Mouse (Mus musculus) liver, embryonic 14.5 days (tissue): ENCODE measurements around the gene Cers5. TPM values are rescaled to one million over a fixed set of nuclear protein-coding genes. Genes with fewer than 3 reads are reported as not detected.
A peak's percentile ranks its signal among the peaks of the same experiment; 100 is the strongest.

Experiments used
- ATAC-seq: fragments of 200-750 bp; cut with Nextera tagmentation; 2 replicates; pipeline ENCODE4 v1.8.0; 2017; ENCODE audit warnings: moderate number of reproducible peaks, mild to moderate bottlenecking, moderate library complexity; ENCODE audit not compliant: insufficient read depth
- DNase-seq, 3 experiments: peaks; one replicate each; pipeline ENCODE4 v3.0.0-alpha.2; 2012 to 2013; ENCODE audit warnings: low read depth in 3 of 3, low spot score in 3 of 3
- H3K27ac ChIP-seq: fragments of 300-500 bp; sonication (generic); 2 replicates; pipeline ENCODE4 v1.5.1; 2014; ENCODE audit warnings: moderate library complexity, mild to moderate bottlenecking, control low read depth, inconsistent platforms
- H3K27me3 ChIP-seq: fragments of 300-500 bp; sonication (generic); 2 replicates; pipeline ENCODE4 v1.6.1; 2014; ENCODE audit warnings: mild to moderate bottlenecking, low read length, moderate library complexity; ENCODE audit not compliant: control insufficient read depth, insufficient read depth
- H3K36me3 ChIP-seq: fragments of 300-500 bp; sonication (generic); replicated peaks from 2 replicates; pipeline ENCODE4 v1.6.1; 2014; ENCODE audit warnings: low read depth; ENCODE audit not compliant: control insufficient read depth, insufficient read depth
- H3K4me1 ChIP-seq, 2 experiments: fragments of 200-500 bp in 1 of 2; fragments of 300-500 bp in 1 of 2; sonication (generic) in 1 of 2; replicated peaks; 2 replicates each; pipeline ENCODE4 v1.6.1; 2012 to 2014; ENCODE audit warnings: antibody characterized with exemption in 1 of 2, inconsistent platforms in 1 of 2, low read length in 1 of 2; ENCODE audit not compliant: control insufficient read depth in 2 of 2, insufficient read depth in 2 of 2
- H3K4me2 ChIP-seq: fragments of 300-500 bp; sonication (generic); 2 replicates; pipeline ENCODE4 v1.6.1; 2014; ENCODE audit warnings: low read depth, mild to moderate bottlenecking, control low read depth, moderate library complexity
- H3K4me3 ChIP-seq, 2 experiments: fragments of 200-500 bp in 1 of 2; fragments of 300-500 bp in 1 of 2; sonication (generic) in 1 of 2; 2 replicates each; pipeline ENCODE4 v1.5.1; 2012 to 2014; ENCODE audit warnings: low read depth in 2 of 2, low read length in 2 of 2, mild to moderate bottlenecking in 2 of 2, control low read depth in 1 of 2, inconsistent platforms in 1 of 2, moderate library complexity in 1 of 2; ENCODE audit not compliant: insufficient read depth in 1 of 2
- H3K9ac ChIP-seq: fragments of 300-500 bp; sonication (generic); replicated peaks from 2 replicates; pipeline ENCODE4 v1.6.1; 2014; ENCODE audit warnings: mild to moderate bottlenecking, control low read depth, moderate library complexity
- H3K9me3 ChIP-seq: fragments of 300-500 bp; sonication (generic); 2 replicates; pipeline ENCODE4 v1.6.1; 2016; ENCODE audit warnings: low read length, mixed read lengths; ENCODE audit not compliant: control insufficient read depth
- CTCF ChIP-seq: IDR thresholded peaks from 2 replicates; pipeline ENCODE4 v1.5.1; 2016; ENCODE audit warnings: antibody characterized with exemption, low read depth, control low read depth
- EP300 ChIP-seq: IDR thresholded peaks from 2 replicates; pipeline ENCODE4 v1.6.1; 2016; ENCODE audit warnings: antibody characterized with exemption, low read depth
- WGBS: fragments of 180-500 bp; shearing (Covaris S2); extraction: QIAGEN DNeasy Blood & Tissue Kit; methylation state at CpG from one replicate; pipeline ENCODE4 v1.1.7; 2014; ENCODE audit not compliant: insufficient replicate concordance; 5-methylcytosine and 5-hydroxymethylcytosine counted together
- polyA plus RNA-seq, 2 experiments: library from polyadenylated mRNA; depleted of rRNA in 1 of 2; stranded (reverse) in 1 of 2; unstranded in 1 of 2; fragments of >200 nt; fragmentation: Nextera tagmentation in 1 of 2; extraction: Ambion mirVana in 1 of 2; gene quantifications; 2 replicates each; pipeline versions ENCODE4 v1.2.1 to v1.2.3; 2012 to 2014

Cers5 gene
- polyA plus RNA-seq, 2 experiments: 5.4 to 7.7 TPM

DNA sequence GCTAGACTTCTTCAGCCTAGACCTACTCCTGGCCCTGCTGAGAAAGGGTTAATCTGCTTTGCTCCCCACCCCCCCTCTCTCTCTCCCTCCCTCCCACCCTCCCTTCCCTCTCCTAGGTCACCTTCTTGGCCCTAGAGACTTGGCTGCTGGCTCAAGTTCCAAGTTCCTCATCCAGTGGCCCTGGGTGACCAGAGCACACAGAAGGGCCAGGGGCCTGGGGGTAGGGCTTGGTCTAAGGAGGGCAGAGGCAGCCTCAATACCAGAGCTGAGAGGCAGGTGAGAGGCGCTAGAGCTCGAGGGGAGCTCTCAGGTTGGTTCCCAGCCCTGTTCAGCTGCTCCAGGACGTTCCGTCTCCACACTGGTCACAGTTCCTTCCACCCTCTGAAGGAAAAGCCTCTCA is 81.8 kb downstream of the Cers5 start:
- H3K9me3 ChIP-seq: no peaks in the 10 kb centered on the region
- no peaks in the 10 kb centered on the region for H3K27me3 ChIP-seq
- 11% methylated on average over 4 of the region's 4 CpGs for WGBS
- DNase-seq: no peak
- H3K4me2 ChIP-seq: no peak overlapping the region
- no peak overlapping the region for H3K9ac ChIP-seq
- no peak for ATAC-seq
- no peak overlapping the region for H3K4me3 ChIP-seq
- no peak overlapping the region for H3K27ac ChIP-seq
- no peak for TF ChIP-seq EP300
- no peak for TF ChIP-seq CTCF
- H3K36me3 ChIP-seq: no peaks in the 10 kb centered on the region
- H3K4me1 ChIP-seq: no peaks in the 10 kb centered on the region

DNA sequence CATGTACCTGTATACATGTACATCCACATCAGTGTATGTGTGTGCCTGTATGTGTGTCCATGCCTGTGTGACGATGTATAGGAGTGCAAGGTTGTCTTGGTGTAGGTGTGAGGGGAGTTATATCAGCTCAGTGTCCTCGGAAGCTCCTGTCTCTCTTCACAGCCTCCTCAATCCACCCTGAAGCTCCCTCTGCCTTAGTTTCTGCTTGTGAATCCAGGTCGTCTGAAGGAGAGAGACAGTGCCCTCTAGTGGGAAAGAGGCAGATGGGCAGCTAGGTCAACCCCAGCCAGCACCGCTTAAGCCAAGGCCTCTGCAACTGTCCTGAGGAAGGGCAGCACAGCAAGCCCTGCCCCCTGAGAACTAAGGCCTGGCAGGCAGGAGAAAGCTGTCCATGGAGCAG is 84.0 kb downstream of the Cers5 start:
- Histone ChIP-seq H3K9ac (no peak overlapping the region), H3K4me3 (no peak overlapping the region), H3K4me2 (no peak overlapping the region), H3K4me1 (no peaks in the 10 kb centered on the region), H3K27me3 (no peaks in the 10 kb centered on the region), H3K9me3 (no peaks in the 10 kb centered on the region), H3K36me3 (no peaks in the 10 kb centered on the region), H3K27ac (no peak overlapping the region)
- peak; percentile 94 for TF ChIP-seq CTCF
- TF ChIP-seq EP300: no peak
- 3% methylated on average over 4 of the region's 4 CpGs for WGBS
- DNase-seq (no peak), ATAC-seq (0 out of 2 replicates have a peak, but pooled peaks have one; percentile 26)

Other genes starting within 250 kb of the Cers5 start
- gene Faim2, start 244.7 kb downstream of the Cers5 start, polyA plus RNA-seq (2012; rRNA removed): 0.02 TPM in 1 of 2 replicates, not detected in the other
- not detected in 2 replicates for gene Faim2, start 244.7 kb downstream of the Cers5 start, polyA plus RNA-seq (2014; fragmentation: Nextera tagmentation; extraction: Ambion mirVana)
- not detected in 2 replicates for gene Aqp2, start 193.8 kb downstream of the Cers5 start, polyA plus RNA-seq (2012; rRNA removed)
- not detected in 2 replicates for gene Aqp2, start 193.8 kb downstream of the Cers5 start, polyA plus RNA-seq (2014; fragmentation: Nextera tagmentation; extraction: Ambion mirVana)
- 0.07 and 0.09 TPM in 2 replicates for gene Aqp5, start 182.1 kb downstream of the Cers5 start, polyA plus RNA-seq (2012; rRNA removed)
- gene Aqp5, start 182.1 kb downstream of the Cers5 start, polyA plus RNA-seq (2014; fragmentation: Nextera tagmentation; extraction: Ambion mirVana): not detected in 2 replicates
- gene Aqp6, start 171.5 kb downstream of the Cers5 start, polyA plus RNA-seq (2012; rRNA removed): not detected in 2 replicates
- gene Aqp6, start 171.5 kb downstream of the Cers5 start, polyA plus RNA-seq (2014; fragmentation: Nextera tagmentation; extraction: Ambion mirVana): not detected in 2 replicates
- gene Racgap1, start 121.2 kb downstream of the Cers5 start, polyA plus RNA-seq (2012; rRNA removed): 41.6 and 53.5 TPM in 2 replicates
- 51.1 and 55.4 TPM in 2 replicates for gene Racgap1, start 121.2 kb downstream of the Cers5 start, polyA plus RNA-seq (2014; fragmentation: Nextera tagmentation; extraction: Ambion mirVana)
- 0.15 and 0.34 TPM in 2 replicates for gene Asic1, start 102.5 kb downstream of the Cers5 start, polyA plus RNA-seq (2012; rRNA removed)
- gene Asic1, start 102.5 kb downstream of the Cers5 start, polyA plus RNA-seq (2014; fragmentation: Nextera tagmentation; extraction: Ambion mirVana): 0.04 and 0.06 TPM in 2 replicates
- 6.7 and 6.9 TPM in 2 replicates for gene Smarcd1, start 70.8 kb downstream of the Cers5 start, polyA plus RNA-seq (2012; rRNA removed)
- gene Smarcd1, start 70.8 kb downstream of the Cers5 start, polyA plus RNA-seq (2014; fragmentation: Nextera tagmentation; extraction: Ambion mirVana): 4.4 and 4.8 TPM in 2 replicates
- not detected in 2 replicates for gene Gm17349, start 67.4 kb downstream of the Cers5 start, polyA plus RNA-seq (2012; rRNA removed)
- gene Gm17349, start 67.4 kb downstream of the Cers5 start, polyA plus RNA-seq (2014; fragmentation: Nextera tagmentation; extraction: Ambion mirVana): not detected in 2 replicates
- gene Gpd1, start 55.4 kb downstream of the Cers5 start, polyA plus RNA-seq (2012; rRNA removed): 8.1 and 9.1 TPM in 2 replicates
- 5.2 and 5.3 TPM in 2 replicates for gene Gpd1, start 55.4 kb downstream of the Cers5 start, polyA plus RNA-seq (2014; fragmentation: Nextera tagmentation; extraction: Ambion mirVana)
- 67.6 and 77.0 TPM in 2 replicates for gene Cox14, start 47.3 kb downstream of the Cers5 start, polyA plus RNA-seq (2012; rRNA removed)
- 81.4 and 84.9 TPM in 2 replicates for gene Cox14, start 47.3 kb downstream of the Cers5 start, polyA plus RNA-seq (2014; fragmentation: Nextera tagmentation; extraction: Ambion mirVana)
- 3.3 and 5.1 TPM in 2 replicates for gene Lima1, start 102.6 kb upstream of the Cers5 start, polyA plus RNA-seq (2012; rRNA removed)
- 6.2 and 7.0 TPM in 2 replicates for gene Lima1, start 102.6 kb upstream of the Cers5 start, polyA plus RNA-seq (2014; fragmentation: Nextera tagmentation; extraction: Ambion mirVana)
- gene Fam186a, start 194.2 kb upstream of the Cers5 start, polyA plus RNA-seq (2012; rRNA removed): not detected in 2 replicates
- not detected in 2 replicates for gene Fam186a, start 194.2 kb upstream of the Cers5 start, polyA plus RNA-seq (2014; fragmentation: Nextera tagmentation; extraction: Ambion mirVana)
- gene Larp4, start 197.2 kb upstream of the Cers5 start, polyA plus RNA-seq (2012; rRNA removed): 11.6 and 12.1 TPM in 2 replicates
- 20.8 and 22.4 TPM in 2 replicates for gene Larp4, start 197.2 kb upstream of the Cers5 start, polyA plus RNA-seq (2014; fragmentation: Nextera tagmentation; extraction: Ambion mirVana)